Mouse (Mus musculus): ENCODE measurements at regions not wholly inside any gene's neighbourhood (a gene's known extent, or its start where the extent isn't known, plus 50 kb on each side); places are given as distances from the start of the nearest gene placed in this dataset.

DNA sequence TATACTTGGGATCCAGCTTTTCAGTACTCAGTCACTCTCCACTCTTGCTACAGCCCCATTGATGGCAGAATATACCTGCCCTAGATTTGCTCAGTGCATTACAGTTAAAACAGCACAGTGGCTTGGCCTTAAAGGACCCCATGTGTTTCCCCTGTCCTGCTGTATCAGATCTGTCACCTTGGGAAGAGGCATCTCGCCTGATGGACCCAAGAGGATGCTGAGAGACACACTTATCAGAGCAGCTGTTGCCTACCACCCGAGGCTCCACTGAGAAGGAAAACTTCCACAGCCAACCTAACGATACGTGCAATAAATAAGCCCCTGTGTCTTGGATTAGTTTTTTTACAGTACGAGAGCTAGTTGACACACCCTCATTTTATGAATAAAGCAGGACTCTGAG is 411.8 kb upstream of the Sall1 start:
- TF ChIP-seq CTCF (conservative IDR thresholded peaks at IDR 0.05; ENCODE audit: low read length) (no peak), POU5F1 (IDR thresholded peaks at IDR 0.05; ENCODE audit: borderline replicate concordance, low read length) (no peak), NANOG (IDR thresholded peaks at IDR 0.05; ENCODE audit: borderline replicate concordance, low read length) (no peak)

Measured in E14TG2a.4 (cell line).